Mouse (Mus musculus): ENCODE measurements around the gene Tut4. TPM values are rescaled to one million over a fixed set of nuclear protein-coding genes. Genes with fewer than 3 reads are reported as not detected.

Gene Tut4
- polyA plus RNA-seq, 1 experiment from 2014 or later = 33.8 TPM

DNA sequence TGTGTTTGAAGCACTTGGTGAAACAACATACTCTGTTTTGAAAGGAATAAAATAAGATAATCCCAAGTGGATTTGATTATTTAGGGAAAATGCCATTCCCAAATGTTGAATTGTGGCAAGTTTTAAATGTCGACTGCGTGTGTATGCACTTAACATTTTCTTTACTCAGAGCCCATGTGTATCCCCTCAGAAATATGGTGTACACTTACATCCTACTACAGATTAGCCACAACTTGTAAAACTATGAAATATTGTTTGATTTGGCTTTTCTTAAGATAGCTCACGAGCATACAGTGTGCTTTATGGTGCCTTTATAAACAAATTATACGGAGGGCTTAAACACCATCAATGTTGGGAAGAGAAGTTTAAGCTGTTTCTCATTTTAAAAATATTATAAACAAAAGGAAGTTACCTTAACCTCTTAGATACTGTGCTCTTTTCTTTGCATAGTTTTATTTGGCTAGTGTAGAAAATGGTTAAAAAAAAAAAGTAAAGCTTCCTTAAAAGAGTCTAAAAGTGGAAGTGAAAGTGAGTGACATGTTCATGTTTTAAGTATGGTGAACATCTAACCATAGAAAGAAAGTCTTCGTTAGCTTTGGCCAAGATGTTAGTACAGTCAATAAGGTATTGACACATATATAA lies 2.2 kb downstream of the Tut4 start:
- H3K4me3 ChIP-seq (ENCODE audit: low read depth, low read length) = peak overlapping the region; percentile 97
- 17% methylated on average over 5 of the region's 5 CpGs for WGBS
- no peaks in the 10 kb centered on the region for H3K9me3 ChIP-seq (ENCODE audit: control insufficient read depth, low read length)
- no peak overlapping the region; the same call in 1 of the 2 replicates for H3K9ac ChIP-seq (ENCODE audit: low read length)
- H3K4me2 ChIP-seq (replicated peaks; ENCODE audit: low read depth) = peak overlapping the region; percentile 80
- H3K27me3 ChIP-seq (ENCODE audit: control insufficient read depth, insufficient read depth, low read length) = no peaks in the 10 kb centered on the region
- H3K36me3 ChIP-seq (ENCODE audit: control insufficient read depth, insufficient read depth, low read length) = no peaks in the 10 kb centered on the region
- H3K27ac ChIP-seq (replicated peaks) = no peak overlapping the region
- 0 out of 2 replicates have a peak, but pooled peaks cover 2% of the 10 kb centered on the region for H3K4me1 ChIP-seq (replicated peaks; ENCODE audit: control insufficient read depth, insufficient read depth)
- ATAC-seq (ENCODE audit: low FRiP score, low TSS enrichment) = no peak
- TF ChIP-seq CTCF (IDR thresholded peaks at IDR 0.05; ENCODE audit: low read depth) (no peak), EP300 (optimal IDR thresholded peaks at IDR 0.05) (no peak)
- DNase-seq (ENCODE audit: low spot score) = no peak

DNA sequence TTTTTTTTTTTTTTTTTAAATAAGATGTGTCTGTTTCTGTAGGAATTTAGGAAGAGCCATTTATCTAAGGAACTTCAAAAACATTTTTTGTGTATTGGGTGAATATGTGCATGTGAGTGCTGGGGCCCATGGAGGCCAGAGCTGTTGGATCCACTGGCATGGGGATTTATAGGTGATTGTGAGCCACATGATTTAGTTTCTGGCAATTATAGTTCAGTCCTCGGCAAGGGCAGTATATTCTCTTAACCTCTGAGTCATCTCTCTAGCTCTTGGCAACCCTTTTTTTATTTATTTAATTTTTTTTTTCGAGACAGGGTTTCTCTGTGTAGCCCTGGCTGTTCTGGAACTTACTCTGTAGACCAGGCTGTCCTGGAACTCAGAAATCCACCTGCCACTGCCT lies 14.4 kb downstream of the Tut4 start:
- DNase-seq (ENCODE audit: low spot score) = no peak
- no peaks in the 10 kb centered on the region for H3K27me3 ChIP-seq (ENCODE audit: control insufficient read depth, insufficient read depth, low read length)
- H3K4me3 ChIP-seq (ENCODE audit: low read depth, low read length) = no peak overlapping the region
- no peak overlapping the region for H3K27ac ChIP-seq (replicated peaks)
- no peaks in the 10 kb centered on the region for H3K36me3 ChIP-seq (ENCODE audit: control insufficient read depth, insufficient read depth, low read length)
- WGBS = 62% methylated on average over 2 of the region's 2 CpGs
- no peak for TF ChIP-seq EP300 (optimal IDR thresholded peaks at IDR 0.05)
- TF ChIP-seq CTCF (IDR thresholded peaks at IDR 0.05; ENCODE audit: low read depth) = no peak
- H3K9ac ChIP-seq (ENCODE audit: low read length) = no peak overlapping the region
- no peaks in the 10 kb centered on the region for H3K4me1 ChIP-seq (replicated peaks; ENCODE audit: control insufficient read depth, insufficient read depth)
- H3K4me2 ChIP-seq (replicated peaks; ENCODE audit: low read depth) = no peak overlapping the region
- no peaks in the 10 kb centered on the region for H3K9me3 ChIP-seq (ENCODE audit: control insufficient read depth, low read length)
- ATAC-seq (ENCODE audit: low FRiP score, low TSS enrichment) = no peak

DNA sequence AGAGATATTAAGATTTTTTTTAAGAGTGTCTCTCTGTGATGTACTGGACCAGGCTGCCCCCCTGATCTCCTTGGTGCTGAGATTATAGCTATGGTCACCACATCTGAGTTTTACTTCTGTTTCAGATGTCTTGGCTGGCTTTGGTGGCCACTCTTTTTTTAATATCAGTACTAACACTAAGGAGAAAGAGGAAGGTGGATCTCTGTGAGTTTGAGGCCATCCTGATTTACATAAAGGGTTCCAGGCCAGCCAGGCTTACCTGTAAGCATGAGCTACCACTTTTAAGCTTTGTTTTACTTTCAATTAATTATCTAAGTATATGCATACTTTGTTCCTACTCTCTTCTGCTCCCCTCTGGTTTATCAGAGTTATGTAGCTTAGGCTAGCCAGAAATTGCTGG lies 23.6 kb downstream of the Tut4 start:
- TF ChIP-seq EP300 (optimal IDR thresholded peaks at IDR 0.05) = no peak
- no peak for TF ChIP-seq CTCF (IDR thresholded peaks at IDR 0.05; ENCODE audit: low read depth)
- Histone ChIP-seq H3K9ac (ENCODE audit: low read length) (no peak overlapping the region), H3K4me1 (replicated peaks; ENCODE audit: control insufficient read depth, insufficient read depth) (no peaks in the 10 kb centered on the region), H3K4me2 (replicated peaks; ENCODE audit: low read depth) (no peak overlapping the region), H3K36me3 (ENCODE audit: control insufficient read depth, insufficient read depth, low read length) (peaks cover 7% of the 10 kb centered on the region), H3K9me3 (ENCODE audit: control insufficient read depth, low read length) (no peaks in the 10 kb centered on the region), H3K27ac (replicated peaks) (no peak overlapping the region), H3K4me3 (ENCODE audit: low read depth, low read length) (no peak overlapping the region), H3K27me3 (ENCODE audit: control insufficient read depth, insufficient read depth, low read length) (no peaks in the 10 kb centered on the region)
- no peak for ATAC-seq (ENCODE audit: low FRiP score, low TSS enrichment)
- no peak for DNase-seq (ENCODE audit: low spot score)

DNA sequence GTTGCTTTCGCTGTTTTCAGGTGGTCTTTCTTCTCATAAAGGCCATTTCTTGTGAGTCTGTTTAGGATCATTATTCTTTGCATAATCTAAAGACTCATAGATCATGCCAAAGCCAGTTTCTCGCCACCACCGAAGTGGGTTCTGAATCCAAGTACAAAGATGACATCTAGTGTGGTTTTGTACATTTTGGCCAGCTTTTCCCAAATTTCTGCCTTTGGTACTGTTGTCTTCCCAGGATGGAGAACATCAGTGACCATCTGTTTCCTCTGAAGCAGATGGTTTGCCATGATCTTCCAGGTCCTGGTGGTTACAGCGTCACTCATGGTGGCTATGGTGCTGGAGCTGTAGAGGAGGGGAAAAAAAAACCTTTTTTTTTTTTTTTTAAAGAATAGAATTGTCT lies 25.0 kb downstream of the Tut4 start:
- Histone ChIP-seq H3K9ac (ENCODE audit: low read length) (no peak overlapping the region), H3K9me3 (ENCODE audit: control insufficient read depth, low read length) (no peaks in the 10 kb centered on the region), H3K36me3 (ENCODE audit: control insufficient read depth, insufficient read depth, low read length) (peaks cover 7% of the 10 kb centered on the region), H3K27me3 (ENCODE audit: control insufficient read depth, insufficient read depth, low read length) (no peaks in the 10 kb centered on the region), H3K27ac (replicated peaks) (no peak overlapping the region), H3K4me1 (replicated peaks; ENCODE audit: control insufficient read depth, insufficient read depth) (no peaks in the 10 kb centered on the region), H3K4me3 (ENCODE audit: low read depth, low read length) (no peak overlapping the region), H3K4me2 (replicated peaks; ENCODE audit: low read depth) (no peak overlapping the region)
- 90% methylated on average over 4 of the region's 4 CpGs for WGBS
- TF ChIP-seq EP300 (optimal IDR thresholded peaks at IDR 0.05) (no peak), CTCF (IDR thresholded peaks at IDR 0.05; ENCODE audit: low read depth) (no peak)
- DNase-seq (ENCODE audit: low spot score) = no peak
- ATAC-seq (ENCODE audit: low FRiP score, low TSS enrichment) = no peak

DNA sequence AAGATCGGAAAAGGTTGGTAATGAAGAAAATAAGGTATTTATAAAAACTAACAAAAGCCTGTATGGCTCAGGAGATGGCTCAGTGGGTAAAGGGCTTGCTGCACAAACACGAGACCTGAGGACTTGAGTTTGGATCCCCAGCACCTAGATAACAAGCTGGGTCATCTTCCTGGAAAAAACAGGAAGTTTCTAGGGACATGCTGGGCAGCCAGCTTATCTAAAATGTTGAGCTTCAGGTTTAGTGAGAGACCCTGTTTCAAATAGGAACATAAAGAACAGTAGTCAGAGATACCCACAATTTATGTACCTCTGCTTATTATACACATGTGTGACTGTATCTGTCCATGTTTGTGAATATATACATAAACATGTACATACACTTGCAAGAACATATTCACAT lies 43.8 kb downstream of the Tut4 start:
- WGBS = 94% methylated on average over 2 of the region's 2 CpGs

DNA sequence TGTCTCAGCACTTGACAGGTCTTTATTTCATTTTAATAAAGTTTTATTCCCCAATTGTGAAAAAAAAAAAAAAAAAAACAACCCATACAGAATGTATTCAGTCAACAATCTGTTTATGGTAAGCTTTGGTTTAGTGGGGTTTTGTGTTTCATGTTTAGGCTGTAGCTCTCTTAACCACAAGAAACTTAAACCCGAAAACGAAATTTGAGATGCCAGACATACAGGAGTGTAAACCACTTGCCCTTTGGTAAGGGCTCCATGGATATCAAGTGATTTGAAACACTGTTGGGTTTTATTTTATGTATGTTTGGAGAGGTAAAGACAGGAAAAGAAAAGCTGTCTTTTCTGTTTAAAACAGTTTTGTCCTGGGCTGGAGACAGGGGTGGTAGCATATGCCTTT lies 80.5 kb downstream of the Tut4 start:
- Histone ChIP-seq H3K36me3 (ENCODE audit: control insufficient read depth, insufficient read depth, low read length) (no peaks in the 10 kb centered on the region; the same call in 1 of the 2 replicates), H3K9me3 (ENCODE audit: control insufficient read depth, low read length) (no peaks in the 10 kb centered on the region), H3K27ac (replicated peaks) (no peak overlapping the region), H3K4me3 (ENCODE audit: low read depth, low read length) (no peak overlapping the region), H3K9ac (ENCODE audit: low read length) (no peak overlapping the region), H3K27me3 (ENCODE audit: control insufficient read depth, insufficient read depth, low read length) (no peaks in the 10 kb centered on the region), H3K4me2 (replicated peaks; ENCODE audit: low read depth) (no peak overlapping the region), H3K4me1 (replicated peaks; ENCODE audit: control insufficient read depth, insufficient read depth) (no peaks in the 10 kb centered on the region)
- DNase-seq (ENCODE audit: low spot score) = no peak
- 92% methylated on average over 2 of the region's 2 CpGs for WGBS
- no peak for ATAC-seq (ENCODE audit: low FRiP score, low TSS enrichment)
- no peak for TF ChIP-seq CTCF (IDR thresholded peaks at IDR 0.05; ENCODE audit: low read depth)
- TF ChIP-seq EP300 (optimal IDR thresholded peaks at IDR 0.05) = no peak

More for the DNA sequence above, 43.8 kb downstream of the Tut4 start:
- Histone ChIP-seq H3K4me2 (replicated peaks; ENCODE audit: low read depth) (no peak overlapping the region), H3K9ac (ENCODE audit: low read length) (no peak overlapping the region), H3K4me3 (ENCODE audit: low read depth, low read length) (no peak overlapping the region), H3K27ac (replicated peaks) (no peak overlapping the region), H3K4me1 (replicated peaks; ENCODE audit: control insufficient read depth, insufficient read depth) (no peaks in the 10 kb centered on the region), H3K27me3 (ENCODE audit: control insufficient read depth, insufficient read depth, low read length) (no peaks in the 10 kb centered on the region), H3K9me3 (ENCODE audit: control insufficient read depth, low read length) (no peaks in the 10 kb centered on the region), H3K36me3 (ENCODE audit: control insufficient read depth, insufficient read depth, low read length) (no peaks in the 10 kb centered on the region; the same call in 1 of the 2 replicates)
- no peak for DNase-seq (ENCODE audit: low spot score)
- no peak for ATAC-seq (ENCODE audit: low FRiP score, low TSS enrichment)
- TF ChIP-seq CTCF (IDR thresholded peaks at IDR 0.05; ENCODE audit: low read depth) (no peak), EP300 (optimal IDR thresholded peaks at IDR 0.05) (no peak)

Data from stomach, postnatal 0 days (tissue).